Mouse (Mus musculus) CH12.LX (cell line): ENCODE data around the gene Rsph6a. TPM values are rescaled to one million over a fixed set of nuclear protein-coding genes. Genes with fewer than 3 reads are reported as not detected.

Source experiments
- DNase-seq: peaks from one replicate; pipeline ENCODE4 v3.0.0-alpha.2; 2013; ENCODE audit errors: extremely low read depth
- H3K27ac ChIP-seq: 2 replicates; pipeline ENCODE4 v1.5.1; 2012; ENCODE audit warnings: low read depth, mild to moderate bottlenecking, control low read depth, moderate library complexity; ENCODE audit not compliant: insufficient read depth
- H3K27me3 ChIP-seq: replicated peaks from 2 replicates; pipeline ENCODE3; 2012; ENCODE audit warnings: inconsistent platforms
- H3K36me3 ChIP-seq, 2 experiments: replicated peaks in 1 of 2; 2 replicates each; pipeline versions ENCODE3 to v1.6.1; 2012; ENCODE audit warnings: inconsistent platforms in 1 of 2, low read length in 1 of 2, mild to moderate bottlenecking in 1 of 2, mixed read lengths in 1 of 2, moderate library complexity in 1 of 2; ENCODE audit not compliant: control insufficient read depth in 1 of 2, insufficient read depth in 1 of 2
- H3K4me1 ChIP-seq, 2 experiments: 2 replicates each; pipeline ENCODE4 v1.6.1; 2012; ENCODE audit warnings: inconsistent platforms in 1 of 2, moderate library complexity in 1 of 2; ENCODE audit not compliant: insufficient read depth in 2 of 2, control insufficient read depth in 1 of 2
- H3K4me2 ChIP-seq: 2 replicates; pipeline ENCODE4 v1.6.1; 2012; ENCODE audit warnings: low read depth, mild to moderate bottlenecking, control low read depth; ENCODE audit not compliant: poor library complexity, insufficient read depth, severe bottlenecking
- H3K4me3 ChIP-seq, 3 experiments: fragments of 150-350 bp in 1 of 3; sonication (generic) in 1 of 3; replicated peaks in 1 of 3; 2 replicates each; pipeline versions ENCODE3 to v1.5.1; 2011 to 2012; ENCODE audit warnings: low read depth in 2 of 3, low read length in 2 of 3, mild to moderate bottlenecking in 2 of 3, moderate library complexity in 2 of 3, control low read depth in 1 of 3, improper control_type of control experiment in 1 of 3, inconsistent platforms in 1 of 3, mixed read lengths in 1 of 3; ENCODE audit not compliant: poor library complexity in 1 of 3
- H3K79me2 ChIP-seq: replicated peaks from 2 replicates; pipeline ENCODE4 v1.6.1; 2012; ENCODE audit warnings: mild to moderate bottlenecking, moderate library complexity; ENCODE audit not compliant: control insufficient read depth, poor library complexity, insufficient read depth, severe bottlenecking; ENCODE audit errors: extremely low read depth
- H3K9ac ChIP-seq: 2 replicates; pipeline ENCODE4 v1.6.1; 2012; ENCODE audit warnings: low read depth, mild to moderate bottlenecking, control low read depth, moderate library complexity; ENCODE audit not compliant: insufficient read depth
- H3K9me3 ChIP-seq: replicated peaks from 2 replicates; pipeline ENCODE3; 2012; ENCODE audit warnings: low read length, inconsistent platforms, mixed read lengths
- BHLHE40 ChIP-seq: IDR thresholded peaks from 2 replicates; pipeline ENCODE4 v1.6.1; 2011; ENCODE audit warnings: mild to moderate bottlenecking, low read depth, low read length, improper control_type of control experiment
- ELF1 ChIP-seq: IDR thresholded peaks from 2 replicates; pipeline ENCODE4 v1.6.1; 2014; ENCODE audit warnings: low read depth, mild to moderate bottlenecking, inconsistent platforms, low read length, improper control_type of control experiment
- EP300 ChIP-seq: IDR thresholded peaks from 2 replicates; pipeline ENCODE4 v1.6.1; 2011; ENCODE audit warnings: low read length, improper control_type of control experiment
- HCFC1 ChIP-seq: IDR thresholded peaks from 2 replicates; pipeline ENCODE4 v1.6.1; 2012; ENCODE audit warnings: low read depth, mild to moderate bottlenecking, inconsistent platforms, low read length, improper control_type of control experiment
- JUND ChIP-seq: conservative IDR thresholded peaks from 2 replicates; pipeline ENCODE4 v1.6.1; 2011; ENCODE audit warnings: low read depth, low read length, improper control_type of control experiment
- MAX ChIP-seq: IDR thresholded peaks from 2 replicates; pipeline ENCODE4 v1.6.1; 2011; ENCODE audit warnings: low read length, improper control_type of control experiment
- NRF1 ChIP-seq: IDR thresholded peaks from 2 replicates; pipeline ENCODE4 v1.6.1; 2014; ENCODE audit warnings: low read depth, mild to moderate bottlenecking, inconsistent platforms, low read length, improper control_type of control experiment, moderate library complexity
- PAX5 ChIP-seq: IDR thresholded peaks from 2 replicates; pipeline ENCODE4 v1.6.1; 2012; ENCODE audit warnings: low read length, inconsistent platforms, mixed read lengths
- RCOR1 ChIP-seq: conservative IDR thresholded peaks from 2 replicates; pipeline ENCODE4 v1.6.1; 2012; ENCODE audit warnings: low read depth, mild to moderate bottlenecking, inconsistent platforms, low read length, improper control_type of control experiment
- SMC3 ChIP-seq: IDR thresholded peaks from 2 replicates; pipeline ENCODE4 v1.6.1; 2011; ENCODE audit warnings: low read depth, low read length, improper control_type of control experiment
- TCF12 ChIP-seq: IDR thresholded peaks from 2 replicates; pipeline ENCODE4 v1.6.1; 2014; ENCODE audit warnings: low read depth, mild to moderate bottlenecking, inconsistent platforms, low read length, improper control_type of control experiment
- ZKSCAN1 ChIP-seq: IDR thresholded peaks from 2 replicates; pipeline ENCODE4 v1.6.1; 2012; ENCODE audit warnings: low read depth, inconsistent platforms, low read length, improper control_type of control experiment, borderline replicate concordance
- ZNF384 ChIP-seq: IDR thresholded peaks from 2 replicates; pipeline ENCODE4 v1.6.1; 2012; ENCODE audit warnings: low read depth, low read length, improper control_type of control experiment, inconsistent platforms
- dilution Hi-C: fragments of 300-500 bp; cut with MboI; formaldehyde crosslinking; loops from 2 replicates; pipeline ENCODE4 v1.14.3; 2020; ENCODE audit warnings: low sequenced_read_pairs; ENCODE audit not compliant: extremely low pct_unique_long_range_greater_than_20kb, extremely low pct_ligation_motif_present
- in situ Hi-C: fragments of 300-500 bp; cut with MboI; formaldehyde crosslinking; loops from 3 replicates; pipeline ENCODE4 v1.14.3; 2019; ENCODE audit warnings: low sequenced_read_pairs, low pct_ligation_motif_present, low pct_unique_long_range_greater_than_20kb, mixed read lengths
- polyA plus RNA-seq: library from polyadenylated mRNA; unstranded; fragments of >175 nt; gene quantifications from 2 replicates; pipeline ENCODE4 v1.2.1, GENCODE M21; 2012; ENCODE audit warnings: low read depth; ENCODE audit not compliant: insufficient read length
- total RNA-seq, 2 experiments: library from RNA; depleted of rRNA; stranded (reverse); fragments of 300-350 nt in 1 of 2; fragments of >200 nt in 1 of 2; gene quantifications; 2 replicates each; pipeline ENCODE4 v1.2.3; 2012 to 2014

Gene Rsph6a
- total and polyA plus RNA-seq, 3 experiments: 0.25 TPM; not detected in 2

GRCm38 (mm10) chr7:19104486-19104885, 50.0 kb downstream of the Rsph6a start:
- no peak overlapping the region for H3K9ac ChIP-seq
- no peaks in the 10 kb centered on the region for H3K79me2 ChIP-seq
- no peaks in the 10 kb centered on the region for H3K36me3 ChIP-seq
- H3K4me2 ChIP-seq: no peak overlapping the region
- no peak for TF ChIP-seq TCF12
- peak; percentile 48; the same call in 1 of the 2 replicates for TF ChIP-seq MAX
- no peak for TF ChIP-seq SMC3
- peak; percentile 91 for TF ChIP-seq BHLHE40
- TF ChIP-seq, all 38 proteins: peak for 2
- Histone ChIP-seq H3K4me3 (no peak overlapping the region), H3K27me3 (peaks cover 89% of the 10 kb centered on the region), H3K4me1 (peaks cover 4 to 11% of the 10 kb centered on the region in 2 experiments), H3K9me3 (no peaks in the 10 kb centered on the region), H3K27ac (no peak overlapping the region)
- no peak for DNase-seq
- in situ Hi-C loops (no loop called here), dilution Hi-C loops (no loop called here)

GRCm38 (mm10) chr7:19107436-19107835, 52.9 kb downstream of the Rsph6a start:
- Histone ChIP-seq H3K79me2 (no peaks in the 10 kb centered on the region), H3K27ac (no peak overlapping the region), H3K4me1 (peaks cover 10 to 22% of the 10 kb centered on the region in 2 experiments), H3K36me3 (no peaks in the 10 kb centered on the region), H3K27me3 (peaks cover 77% of the 10 kb centered on the region), H3K9me3 (no peaks in the 10 kb centered on the region), H3K4me3 (no peak overlapping the region), H3K9ac (no peak overlapping the region), H3K4me2 (no peak overlapping the region)
- in situ Hi-C loops: no loop called here
- no peak for DNase-seq
- dilution Hi-C loops: no loop called here
- no peak for TF ChIP-seq NRF1

GRCm38 (mm10) chr7:19109565-19109964, 55.1 kb downstream of the Rsph6a start:
- Histone ChIP-seq H3K27me3 (peaks cover 74% of the 10 kb centered on the region), H3K36me3 (no peaks in the 10 kb centered on the region), H3K4me3 (no peak overlapping the region), H3K27ac (no peak overlapping the region), H3K9me3 (no peaks in the 10 kb centered on the region), H3K4me1 (peaks cover 8 to 16% of the 10 kb centered on the region in 2 experiments), H3K9ac (no peak overlapping the region), H3K79me2 (no peaks in the 10 kb centered on the region), H3K4me2 (no peak overlapping the region)
- dilution Hi-C loops (no loop called here), in situ Hi-C loops (no loop called here)
- DNase-seq: no peak
- TF ChIP-seq TCF12: no peak
- TF ChIP-seq JUND: no peak
- TF ChIP-seq ZKSCAN1: no peak
- no peak for TF ChIP-seq ELF1
- no peak for TF ChIP-seq EP300
- no peak for TF ChIP-seq RCOR1
- no peak for TF ChIP-seq HCFC1
- TF ChIP-seq PAX5: no peak
- no peak for TF ChIP-seq ZNF384
